Mouse (Mus musculus) bone marrow, adult 2 months (tissue): ENCODE results near the gene Prickle4. TPM values are rescaled to one million over a fixed set of nuclear protein-coding genes. Genes with fewer than 3 reads are reported as not detected.
A peak's percentile ranks its signal among the peaks of the same experiment; 100 is the strongest.

Experiments
- H3K27ac ChIP-seq: fragments of 200-500 bp; 2 replicates; pipeline ENCODE4 v1.5.1; 2012; ENCODE audit warnings: low read depth, mild to moderate bottlenecking, control low read depth, inconsistent platforms, low read length; ENCODE audit not compliant: control insufficient read depth, poor library complexity, insufficient read depth
- H3K4me1 ChIP-seq: fragments of 200-500 bp; 2 replicates; pipeline ENCODE4 v1.6.1; 2011; ENCODE audit warnings: low read length; ENCODE audit not compliant: control insufficient read depth, insufficient read depth
- H3K4me3 ChIP-seq: fragments of 200-500 bp; replicated peaks from 2 replicates; pipeline ENCODE3; 2011; ENCODE audit warnings: mild to moderate bottlenecking, low read depth, low read length, control low read depth; ENCODE audit not compliant: control insufficient read depth
- CTCF ChIP-seq: fragments of 200-500 bp; IDR thresholded peaks from 2 replicates; pipeline ENCODE4 v1.5.1; 2011; ENCODE audit warnings: low read length, control low read depth; ENCODE audit not compliant: control insufficient read depth, insufficient read depth
- POLR2A ChIP-seq: fragments of 200-500 bp; IDR thresholded peaks from 2 replicates; pipeline ENCODE4 v1.6.1; 2011; ENCODE audit warnings: low read depth, mild to moderate bottlenecking, control low read depth, low read length, borderline replicate concordance; ENCODE audit not compliant: control insufficient read depth
- WGBS: fragments of 180-500 bp; shearing (Covaris S2); methylation state at CpG from one replicate; pipeline ENCODE4 v1.1.7; 2018; 5-methylcytosine and 5-hydroxymethylcytosine counted together
- polyA plus RNA-seq: library from polyadenylated mRNA; stranded (reverse); fragments of >200 nt; gene quantifications from 2 replicates; pipeline ENCODE4 v1.2.4, GENCODE M21; 2011; ENCODE audit warnings: low replicate concordance; ENCODE audit not compliant: missing spikeins, insufficient read depth, insufficient read length

Prickle4 gene
- not detected in 2 replicates for polyA plus RNA-seq

GRCm38 (mm10) chr17:47694503-47695336 is at the start of gene Prickle4:
Prickle4 (minus strand) TSS chr17:47694736.
- H3K27ac ChIP-seq: peak within 1 kb of the TSS; percentile 35; the same call in 1 of the 2 replicates

GRCm38 (mm10) chr17:47744086-47744485 is 49.5 kb upstream of the Prickle4 start:
- no peak overlapping the region for H3K27ac ChIP-seq
- 91% methylated on average over 14 of the region's 14 CpGs for WGBS
- H3K4me3 ChIP-seq: no peak overlapping the region
- peaks cover 6% of the 10 kb centered on the region for H3K4me1 ChIP-seq
- TF ChIP-seq POLR2A (no peak), CTCF (no peak)

More at GRCm38 (mm10) chr17:47694503-47695336, at the start of gene Prickle4:
- TF ChIP-seq POLR2A (peak; percentile 22; the same call in 1 of the 2 replicates), CTCF (peak; percentile 86)
- peak within 1 kb of the TSS; percentile 88 for H3K4me3 ChIP-seq
- WGBS: 1% methylated on average over 80 of the region's 82 CpGs
- no peaks in the 10 kb centered on the region for H3K4me1 ChIP-seq

GRCm38 (mm10) chr17:47742991-47743734 is 48.6 kb upstream of the Prickle4 start:
- Histone ChIP-seq H3K4me1 (peaks cover 6% of the 10 kb centered on the region), H3K27ac (peak overlapping the region; percentile 14; the same call in 1 of the 2 replicates), H3K4me3 (no peak overlapping the region)
- TF ChIP-seq CTCF (peak; percentile 56; the same call in 1 of the 2 replicates), POLR2A (no peak)
- WGBS: 25% methylated on average over 16 of the region's 16 CpGs

- TF ChIP-seq POLR2A (no peak), CTCF (no peak)
- no peak overlapping the region for H3K4me3 ChIP-seq
- peaks cover 6% of the 10 kb centered on the region for H3K4me1 ChIP-seq
- WGBS: 82% methylated on average over 2 of the region's 2 CpGs
- H3K27ac ChIP-seq: no peak overlapping the region
These were observed 45.6 kb upstream of the Prickle4 start for GRCm38 (mm10) chr17:47740186-47740585.

GRCm38 (mm10) chr17:47738879-47739798 is 44.6 kb upstream of the Prickle4 start:
- Histone ChIP-seq H3K4me1 (peaks cover 6% of the 10 kb centered on the region), H3K4me3 (peak overlapping the region; percentile 80), H3K27ac (peak overlapping the region; percentile 97)
- TF ChIP-seq POLR2A (peak; percentile 75), CTCF (no peak)
- 12% methylated on average over 20 of the region's 20 CpGs for WGBS

- WGBS: 1% methylated on average over 59 of the region's 61 CpGs
- H3K4me3 ChIP-seq: peak overlapping the region; percentile 80
- peak overlapping the region; percentile 97 for H3K27ac ChIP-seq
- H3K4me1 ChIP-seq: peaks cover 4% of the 10 kb centered on the region
- TF ChIP-seq CTCF (no peak), POLR2A (peak; percentile 39; the same call in 1 of the 2 replicates)
These were observed 43.7 kb upstream of the Prickle4 start for GRCm38 (mm10) chr17:47738066-47738878.
